Mouse (Mus musculus) spleen, adult 2 months (tissue): ENCODE data around the gene Cd8b1. TPM values are rescaled to one million over a fixed set of nuclear protein-coding genes. Genes with fewer than 3 reads are reported as not detected.
A peak's percentile ranks its signal among the peaks of the same experiment; 100 is the strongest.

Experiments used
- DNase-seq, 2 experiments: peaks; one replicate each; pipeline versions ENCODE4 v3.0.0 to v3.0.0-alpha.2; 2012 to 2021; ENCODE audit warnings: low spot score in 2 of 2, low read depth in 1 of 2
- H3K27ac ChIP-seq: fragments of 200-500 bp; 2 replicates; pipeline ENCODE4 v1.5.1; 2012; ENCODE audit warnings: low read length, inconsistent platforms; ENCODE audit not compliant: insufficient read depth
- H3K27me3 ChIP-seq: fragments of 200-500 bp; 2 replicates; pipeline ENCODE4 v1.6.1; 2012; ENCODE audit warnings: mild to moderate bottlenecking, moderate library complexity, low read length, inconsistent platforms; ENCODE audit not compliant: control insufficient read depth, insufficient read depth
- H3K36me3 ChIP-seq: fragments of 200-500 bp; 2 replicates; pipeline ENCODE4 v1.6.1; 2012; ENCODE audit warnings: mild to moderate bottlenecking, low read length, inconsistent platforms; ENCODE audit not compliant: control insufficient read depth, insufficient read depth
- H3K4me1 ChIP-seq: fragments of 200-500 bp; 2 replicates; pipeline ENCODE4 v1.6.1; 2011; ENCODE audit warnings: inconsistent platforms; ENCODE audit not compliant: control insufficient read depth, insufficient read depth, insufficient read length
- H3K4me3 ChIP-seq: fragments of 200-500 bp; 2 replicates; pipeline ENCODE4 v1.5.1; 2011; ENCODE audit warnings: mild to moderate bottlenecking, inconsistent platforms; ENCODE audit not compliant: insufficient read depth, insufficient read length; ENCODE audit errors: extremely low read depth
- CTCF ChIP-seq: fragments of 200-500 bp; IDR thresholded peaks from 2 replicates; pipeline ENCODE4 v1.5.1; 2011; ENCODE audit warnings: mild to moderate bottlenecking, inconsistent platforms; ENCODE audit not compliant: insufficient read depth, insufficient read length, insufficient replicate concordance; ENCODE audit errors: extremely low read depth
- POLR2A ChIP-seq: fragments of 200-500 bp; IDR thresholded peaks from 2 replicates; pipeline ENCODE4 v1.6.1; 2011; ENCODE audit warnings: low read depth, low read length, inconsistent platforms
- WGBS: fragments of 180-500 bp; shearing (Covaris S2); methylation state at CpG from one replicate; pipeline ENCODE4 v1.1.7; 2018; 5-methylcytosine and 5-hydroxymethylcytosine counted together
- polyA plus RNA-seq: library from polyadenylated mRNA; depleted of rRNA; stranded (reverse); fragments of >200 nt; gene quantifications from 2 replicates; pipeline ENCODE4 v1.2.3, GENCODE M21; 2012

Gene Cd8b1
- polyA plus RNA-seq, 1 experiment: 30.2 TPM

DNA sequence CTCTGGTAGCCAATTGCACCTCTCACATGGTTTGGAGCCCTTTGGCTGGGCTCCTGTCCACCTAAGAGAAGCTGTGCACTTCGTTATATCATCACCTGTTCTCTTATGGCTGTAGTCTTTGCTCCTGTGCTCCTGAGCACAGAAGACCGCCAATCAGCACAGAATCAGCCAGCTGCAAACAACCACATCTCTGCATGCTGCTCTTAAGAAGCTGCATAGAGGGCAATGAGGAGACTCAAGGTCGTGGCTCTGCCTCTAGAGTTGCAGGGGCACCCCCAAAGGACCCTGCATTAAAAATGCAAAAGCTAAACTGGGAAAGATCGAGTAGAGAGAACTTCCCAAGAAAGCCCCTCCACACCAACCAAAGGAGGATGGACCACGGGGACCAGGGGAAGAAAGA, 38.2 kb downstream of the Cd8b1 start:
- Histone ChIP-seq H3K27ac (no peak overlapping the region; the same call in 1 of the 2 replicates), H3K4me1 (no peaks in the 10 kb centered on the region), H3K36me3 (no peaks in the 10 kb centered on the region), H3K4me3 (no peak overlapping the region), H3K27me3 (no peaks in the 10 kb centered on the region)
- DNase-seq: no peak
- 57% methylated on average over 5 of the region's 5 CpGs for WGBS
- TF ChIP-seq CTCF (no peak), POLR2A (no peak)

DNA sequence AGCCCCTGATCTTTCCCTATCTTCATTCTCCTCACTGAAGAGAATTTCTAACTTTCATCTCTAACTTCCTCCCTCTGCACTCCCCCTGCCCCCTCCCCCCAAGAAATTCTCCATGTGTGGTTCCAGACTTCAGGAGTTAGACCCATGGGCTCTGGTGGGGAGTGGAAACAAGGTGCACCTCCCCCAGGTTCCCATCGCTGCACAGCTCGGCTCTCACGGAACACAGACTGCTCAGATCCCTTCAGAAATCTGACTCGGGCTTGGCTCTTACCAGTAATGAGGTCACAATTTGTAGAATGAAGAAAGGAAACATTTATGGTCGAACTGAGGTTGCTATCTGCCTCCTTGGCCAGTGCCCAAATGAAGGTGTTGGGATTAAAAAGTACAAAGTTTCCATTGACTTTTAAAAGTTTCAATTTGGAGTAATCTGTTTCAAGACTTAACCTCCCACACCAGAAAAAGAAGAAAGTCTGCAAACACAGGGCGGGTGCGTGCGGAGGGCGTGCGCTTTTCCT, 38.6 kb downstream of the Cd8b1 start:
- Histone ChIP-seq H3K27ac (no peak overlapping the region), H3K4me3 (no peak overlapping the region), H3K36me3 (no peaks in the 10 kb centered on the region), H3K27me3 (no peaks in the 10 kb centered on the region), H3K4me1 (no peaks in the 10 kb centered on the region)
- no peak for TF ChIP-seq CTCF
- TF ChIP-seq POLR2A: no peak
- 78% methylated on average over 10 of the region's 10 CpGs for WGBS
- no peak for DNase-seq

DNA sequence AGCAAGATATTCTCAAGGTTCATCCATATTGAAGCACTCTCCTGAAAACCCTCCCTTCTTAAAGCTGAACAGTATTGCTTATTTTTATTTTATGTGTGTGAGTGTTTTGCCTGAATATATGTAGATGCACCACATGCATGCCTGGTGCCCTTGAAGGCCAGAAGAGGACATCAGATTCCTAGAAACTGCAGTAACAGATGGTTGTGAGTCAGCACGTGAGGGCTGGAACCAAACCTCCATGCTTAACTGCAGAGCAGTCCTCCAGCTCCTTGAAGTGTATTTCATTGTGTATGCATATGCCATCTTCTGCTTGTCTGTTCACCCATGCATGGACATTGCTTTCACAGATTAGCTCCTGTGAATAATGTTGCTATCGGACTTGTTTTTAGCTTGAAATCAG, 41.4 kb downstream of the Cd8b1 start:
- H3K27ac ChIP-seq: no peak overlapping the region
- no peaks in the 10 kb centered on the region for H3K27me3 ChIP-seq
- H3K4me3 ChIP-seq: no peak overlapping the region
- H3K36me3 ChIP-seq: no peaks in the 10 kb centered on the region
- WGBS: 60% methylated on average over 2 of the region's 2 CpGs
- DNase-seq: no peak
- H3K4me1 ChIP-seq: no peaks in the 10 kb centered on the region
- TF ChIP-seq POLR2A (no peak), CTCF (no peak)

DNA sequence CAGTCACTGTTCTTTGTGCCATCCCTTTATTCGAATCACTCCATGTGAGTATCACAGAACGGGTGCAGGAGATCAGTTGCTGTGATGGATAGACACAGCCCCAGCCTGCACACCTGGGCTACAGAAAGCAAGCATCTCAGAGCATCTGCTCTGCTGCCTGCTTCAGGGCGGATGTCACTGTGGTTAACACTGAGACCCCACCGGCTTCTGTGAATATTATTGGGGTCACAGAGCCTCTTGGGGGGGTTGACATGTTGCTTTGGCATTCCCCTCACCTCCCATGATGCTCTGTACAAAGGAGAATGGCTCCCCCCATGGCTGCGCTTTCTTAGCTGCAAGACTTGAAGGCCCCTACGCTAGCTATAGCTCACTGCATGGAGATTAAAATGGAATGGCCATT, 46.8 kb downstream of the Cd8b1 start:
- WGBS: 75% methylated on average over 6 of the region's 6 CpGs
- no peak overlapping the region for H3K27ac ChIP-seq

DNA sequence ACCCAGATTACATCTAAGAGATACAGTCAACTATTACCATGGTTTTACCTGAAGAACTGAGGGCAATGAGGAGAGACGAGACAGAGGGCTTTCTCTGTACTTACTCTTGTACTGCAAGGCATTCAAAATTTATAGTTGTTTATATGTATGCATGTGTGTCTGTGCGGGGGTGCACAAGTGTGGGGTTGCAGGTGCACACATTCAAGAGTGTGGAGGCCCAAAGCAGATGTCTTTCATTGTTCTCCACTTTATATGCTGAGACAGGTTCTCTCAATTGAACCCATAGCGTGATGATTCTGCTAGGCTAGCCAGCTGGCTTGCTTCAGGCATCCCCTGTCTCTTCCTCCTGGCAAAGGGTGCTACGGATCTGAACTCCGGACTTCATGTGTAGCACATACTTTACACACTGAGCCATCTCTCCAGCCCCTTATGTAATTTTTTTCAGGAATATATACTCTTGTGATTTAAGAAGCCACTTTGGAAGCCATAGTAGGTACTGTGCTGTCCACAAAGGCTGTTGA, 48.6 kb downstream of the Cd8b1 start:
- Histone ChIP-seq H3K4me1 (no peaks in the 10 kb centered on the region), H3K36me3 (no peaks in the 10 kb centered on the region), H3K27me3 (no peaks in the 10 kb centered on the region), H3K4me3 (no peak overlapping the region), H3K27ac (no peak overlapping the region)
- WGBS: 81% methylated on average over 5 of the region's 5 CpGs
- TF ChIP-seq POLR2A: no peak
- no peak for TF ChIP-seq CTCF
- DNase-seq: no peak

More for the DNA sequence above, 46.8 kb downstream of the Cd8b1 start:
- no peak for DNase-seq
- no peaks in the 10 kb centered on the region for H3K4me1 ChIP-seq
- TF ChIP-seq POLR2A: no peak
- no peak overlapping the region for H3K4me3 ChIP-seq
- no peaks in the 10 kb centered on the region for H3K27me3 ChIP-seq
- H3K36me3 ChIP-seq: no peaks in the 10 kb centered on the region

DNA sequence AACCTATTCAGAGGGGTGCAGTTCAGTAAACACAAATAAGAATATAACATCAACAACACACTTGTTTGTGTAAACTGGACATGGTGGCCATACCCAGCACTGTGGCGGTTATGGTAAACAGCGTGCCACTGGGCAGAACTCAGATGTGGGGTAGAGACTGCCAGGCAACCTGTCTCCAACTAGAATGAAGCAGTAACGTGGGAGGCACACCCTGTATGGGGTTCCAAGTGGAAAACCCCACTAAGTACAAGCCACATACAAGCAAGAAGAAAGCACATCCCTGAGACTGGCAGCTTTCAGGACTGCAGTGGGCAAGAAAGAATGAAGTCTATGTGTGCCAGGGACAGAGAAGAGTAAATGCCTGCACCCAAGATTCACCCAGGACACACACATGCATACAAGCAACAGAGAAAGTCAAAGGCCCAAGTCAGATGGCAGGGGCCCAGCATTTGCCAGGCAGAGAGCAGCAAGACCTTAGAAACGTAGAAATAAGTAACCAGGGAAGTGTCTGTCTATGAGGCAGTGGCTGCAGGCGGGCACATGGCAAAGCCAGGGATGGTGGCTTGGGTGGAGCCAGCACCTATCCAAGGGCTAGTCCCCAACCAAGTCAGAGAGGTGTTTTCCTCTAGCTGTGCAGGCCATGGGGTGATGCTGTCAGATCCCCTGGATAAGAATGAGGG, 49.6 kb downstream of the Cd8b1 start:
- no peaks in the 10 kb centered on the region for H3K4me1 ChIP-seq
- H3K27me3 ChIP-seq: no peaks in the 10 kb centered on the region
- TF ChIP-seq POLR2A (no peak), CTCF (no peak)
- peak overlapping the region; percentile 2; the same call in 1 of the 2 replicates for H3K27ac ChIP-seq
- no peak overlapping the region for H3K4me3 ChIP-seq
- no peaks in the 10 kb centered on the region for H3K36me3 ChIP-seq
- DNase-seq: no peak
- 77% methylated on average over 5 of the region's 5 CpGs for WGBS

DNA sequence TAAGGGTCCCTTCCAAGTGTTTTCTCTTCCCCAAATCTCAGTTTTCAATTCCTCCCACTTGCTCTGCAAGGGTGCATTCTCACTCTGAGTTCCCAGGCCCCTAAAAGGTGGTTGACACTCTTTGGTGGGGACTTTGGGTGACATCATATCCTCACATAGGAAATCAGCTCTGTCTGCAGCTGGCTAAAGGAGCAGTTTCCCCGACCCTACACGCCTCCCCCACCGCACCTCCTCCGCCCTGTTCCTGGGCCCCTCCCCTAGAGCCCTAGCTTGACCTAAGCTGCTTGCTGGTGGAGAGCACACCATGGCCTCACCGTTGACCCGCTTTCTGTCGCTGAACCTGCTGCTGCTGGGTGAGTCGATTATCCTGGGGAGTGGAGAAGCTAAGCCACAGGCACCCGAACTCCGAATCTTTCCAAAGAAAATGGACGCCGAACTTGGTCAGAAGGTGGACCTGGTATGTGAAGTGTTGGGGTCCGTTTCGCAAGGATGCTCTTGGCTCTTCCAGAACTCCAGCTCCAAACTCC, 50.7 kb downstream of the Cd8b1 start, which contains the start of gene Cd8a:
Gene Cd8a (plus strand): TSS at position 179 of the 527 bp plus-strand sequence.
- 58% methylated on average over 14 of the region's 14 CpGs for WGBS
- peak in 1 of 2 experiments; percentile 19 for DNase-seq
- Histone ChIP-seq H3K4me3 (peak within 1 kb of the TSS; percentile 48), H3K27me3 (no peaks in the 10 kb centered on the region), H3K4me1 (no peaks in the 10 kb centered on the region), H3K27ac (peak within 1 kb of the TSS; percentile 56), H3K36me3 (no peaks in the 10 kb centered on the region)
- no peak for TF ChIP-seq CTCF
- TF ChIP-seq POLR2A: no peak
